Mouse (Mus musculus) midbrain, embryonic 14.5 days (tissue): ENCODE results near the gene Yae1d1. TPM values are rescaled to one million over a fixed set of nuclear protein-coding genes. Genes with fewer than 3 reads are reported as not detected.
A peak's percentile ranks its signal among the peaks of the same experiment; 100 is the strongest.

Source experiments
- ATAC-seq: fragments of 200-750 bp; cut with Nextera tagmentation; 2 replicates; pipeline ENCODE4 v1.8.0; 2017; ENCODE audit warnings: moderate number of reproducible peaks, moderate library complexity; ENCODE audit not compliant: low FRiP score, low TSS enrichment
- DNase-seq: peaks from one replicate; pipeline ENCODE4 v3.0.0-alpha.2; 2015
- H3K27ac ChIP-seq: fragments of 300-500 bp; sonication (generic); replicated peaks from 2 replicates; pipeline ENCODE4 v1.5.1; 2014; ENCODE audit warnings: mild to moderate bottlenecking, low read depth, low read length, moderate library complexity
- H3K27me3 ChIP-seq: fragments of 300-500 bp; sonication (generic); 2 replicates; pipeline ENCODE4 v1.6.1; 2014; ENCODE audit warnings: low read length, control low read depth, mixed read lengths; ENCODE audit not compliant: control insufficient read depth, insufficient read depth
- H3K36me3 ChIP-seq: fragments of 300-500 bp; sonication (generic); 2 replicates; pipeline ENCODE4 v1.6.1; 2014; ENCODE audit warnings: low read length, control low read depth; ENCODE audit not compliant: control insufficient read depth, insufficient read depth
- H3K4me1 ChIP-seq: fragments of 300-500 bp; sonication (generic); 2 replicates; pipeline ENCODE4 v1.6.1; 2014; ENCODE audit warnings: mild to moderate bottlenecking, antibody characterized with exemption, low read length, control low read depth; ENCODE audit not compliant: control insufficient read depth, insufficient read depth
- H3K4me2 ChIP-seq: fragments of 300-500 bp; sonication (generic); 2 replicates; pipeline ENCODE4 v1.6.1; 2014; ENCODE audit warnings: mild to moderate bottlenecking, low read length, moderate library complexity
- H3K4me3 ChIP-seq: fragments of 300-500 bp; sonication (generic); replicated peaks from 2 replicates; pipeline ENCODE4 v1.5.1; 2014; ENCODE audit warnings: low read depth, low read length
- H3K9ac ChIP-seq: fragments of 300-500 bp; sonication (generic); replicated peaks from 2 replicates; pipeline ENCODE4 v1.6.1; 2014; ENCODE audit warnings: mild to moderate bottlenecking, low read length, moderate library complexity
- H3K9me3 ChIP-seq: fragments of 300-500 bp; sonication (generic); 2 replicates; pipeline ENCODE4 v1.6.1; 2016; ENCODE audit warnings: low read length, control low read depth, mixed read lengths; ENCODE audit not compliant: control insufficient read depth
- WGBS: fragments of 180-500 bp; shearing (Covaris S2); extraction: QIAGEN DNeasy Blood & Tissue Kit; methylation state at CpG from one replicate; pipeline ENCODE4 v1.1.7; 2014; 5-methylcytosine and 5-hydroxymethylcytosine counted together
- polyA plus RNA-seq: library from polyadenylated mRNA; unstranded; fragments of >200 nt; fragmentation: Nextera tagmentation; extraction: Ambion mirVana; gene quantifications from 2 replicates; pipeline ENCODE4 v1.2.1, GENCODE M21; 2014

The Yae1d1 gene
- polyA plus RNA-seq, result 88.3 and 91.3 TPM in 2 replicates

DNA sequence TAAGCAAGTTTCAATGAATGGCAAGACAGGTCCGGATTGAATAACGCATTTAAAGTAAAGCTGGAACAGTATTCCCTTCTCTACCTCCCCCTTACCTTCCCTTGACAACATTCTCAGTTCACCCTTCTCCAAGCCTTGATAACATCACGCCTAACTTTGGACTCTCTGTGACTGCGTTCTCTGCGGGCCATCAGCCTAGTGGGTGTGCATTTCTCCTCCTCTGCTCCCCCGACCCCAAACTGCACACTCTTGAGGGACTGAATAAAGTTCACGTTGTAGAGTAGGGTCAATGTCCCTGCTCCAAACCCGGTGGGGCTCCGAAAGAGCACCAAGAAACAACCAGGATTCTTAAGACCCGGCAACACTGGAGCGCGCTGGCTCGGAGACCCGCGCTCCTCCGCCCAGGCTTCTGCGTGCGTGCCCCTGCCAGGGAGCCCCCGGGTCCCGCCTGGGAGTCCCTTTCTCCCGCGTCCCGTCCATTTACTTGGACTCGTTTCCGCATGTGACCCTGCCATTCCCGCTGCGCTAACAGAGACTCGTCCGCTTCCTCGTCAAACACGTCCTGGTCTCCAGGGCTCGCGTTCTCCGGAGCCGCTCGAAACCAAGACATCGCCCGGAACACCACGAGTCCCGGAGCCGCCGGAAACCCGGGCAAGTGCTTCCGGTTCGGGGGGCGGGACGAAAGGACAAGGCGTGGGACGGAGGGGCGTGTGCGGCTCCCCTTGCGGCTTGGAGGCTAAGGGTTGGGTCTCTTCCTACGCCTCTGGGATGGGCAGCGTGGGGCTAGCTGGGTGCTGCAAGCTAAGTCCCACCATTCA, at the start of gene Yae1d1:
Gene Yae1d1, minus strand, starts transcription at position 653 of the 818 bp plus-strand sequence.
- peak; percentile 96 for DNase-seq
- ATAC-seq, result peak; percentile 97
- Histone ChIP-seq H3K4me3 (peak within 1 kb of the TSS; percentile 85), H3K27ac (peak within 1 kb of the TSS; percentile 72), H3K4me1 (peaks cover 9% of the 10 kb centered on the region), H3K9me3 (no peaks in the 10 kb centered on the region), H3K36me3 (no peaks in the 10 kb centered on the region), H3K27me3 (no peaks in the 10 kb centered on the region), H3K4me2 (peak within 1 kb of the TSS; percentile 90), H3K9ac (peak within 1 kb of the TSS; percentile 83)
- WGBS, result under 1% methylated on average over 54 of the region's 54 CpGs

DNA sequence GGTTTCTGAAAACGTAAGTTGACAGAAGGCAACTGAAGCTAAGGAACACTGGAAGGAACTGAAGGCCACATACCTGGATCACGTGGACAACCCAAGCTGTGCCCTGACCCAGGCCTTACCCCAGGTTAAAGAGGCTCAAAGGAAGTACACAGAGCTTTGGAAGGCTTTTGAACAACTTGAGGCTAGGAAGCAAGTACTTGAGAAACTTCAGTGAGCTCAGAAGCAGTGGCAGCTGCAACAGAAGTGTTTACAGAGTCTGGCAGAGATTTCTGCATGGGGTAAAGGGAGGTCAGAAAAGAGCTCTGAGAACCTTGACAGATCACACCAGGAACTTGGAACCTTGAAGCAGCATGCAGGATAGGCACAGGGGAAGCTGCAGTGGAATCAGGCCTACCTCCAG, 45.7 kb upstream of the Yae1d1 start:
- Histone ChIP-seq H3K27me3 (no peaks in the 10 kb centered on the region), H3K9me3 (no peaks in the 10 kb centered on the region), H3K36me3 (no peaks in the 10 kb centered on the region), H3K4me2 (no peak overlapping the region), H3K4me1 (no peaks in the 10 kb centered on the region), H3K9ac (no peak overlapping the region), H3K4me3 (no peak overlapping the region), H3K27ac (no peak overlapping the region)
- 63% methylated on average over 2 of the region's 2 CpGs for WGBS
- no peak for DNase-seq
- no peak for ATAC-seq

DNA sequence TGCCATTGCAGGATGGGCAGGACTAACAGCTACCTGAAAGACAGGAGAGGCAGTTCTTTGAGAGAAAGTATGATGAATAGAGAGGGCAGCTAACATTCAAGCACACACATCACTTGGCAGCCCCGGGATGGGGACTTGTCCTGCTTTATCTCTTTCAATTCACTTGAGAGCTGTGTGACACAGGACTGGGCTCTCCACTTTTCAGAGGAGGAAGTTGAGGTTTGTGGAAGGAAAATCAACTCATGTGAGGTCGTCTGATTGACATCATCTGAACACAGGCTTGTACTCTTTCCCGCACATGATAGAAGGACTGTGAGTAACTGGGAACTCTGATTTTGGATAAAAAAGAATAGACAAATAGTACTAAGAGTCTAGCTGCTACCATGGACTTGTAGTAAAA, 23.5 kb upstream of the Yae1d1 start:
- Histone ChIP-seq H3K27me3 (no peaks in the 10 kb centered on the region), H3K4me2 (no peak overlapping the region), H3K4me3 (no peak overlapping the region), H3K9ac (no peak overlapping the region), H3K9me3 (no peaks in the 10 kb centered on the region), H3K27ac (no peak overlapping the region), H3K36me3 (no peaks in the 10 kb centered on the region), H3K4me1 (no peaks in the 10 kb centered on the region)
- WGBS, result 79% methylated on average over 3 of the region's 3 CpGs
- no peak for DNase-seq
- no peak for ATAC-seq

DNA sequence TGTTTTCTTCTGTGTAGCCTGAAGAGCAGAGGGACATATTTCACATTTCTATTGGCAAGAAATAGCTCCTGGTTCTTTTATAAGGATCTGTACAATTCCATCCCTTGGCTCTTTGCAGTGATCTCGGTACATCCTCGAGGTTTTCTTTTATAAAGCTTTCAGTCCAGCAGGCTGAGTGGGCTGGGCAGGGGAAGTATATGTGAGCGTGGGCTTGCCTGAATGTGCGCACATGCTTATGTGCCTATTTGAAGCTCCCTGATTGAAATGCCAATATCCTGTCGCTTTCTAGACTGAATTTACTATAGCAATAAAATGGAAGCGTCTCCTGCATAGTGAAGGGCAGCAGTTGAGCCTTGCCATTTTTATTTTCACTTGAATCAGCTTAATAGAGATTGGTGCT, 20.1 kb upstream of the Yae1d1 start:
- Histone ChIP-seq H3K4me2 (no peak overlapping the region), H3K4me3 (no peak overlapping the region), H3K9ac (no peak overlapping the region), H3K27ac (no peak overlapping the region), H3K36me3 (no peaks in the 10 kb centered on the region), H3K9me3 (no peaks in the 10 kb centered on the region), H3K4me1 (no peaks in the 10 kb centered on the region), H3K27me3 (no peaks in the 10 kb centered on the region)
- WGBS, result 87% methylated on average over 6 of the region's 6 CpGs
- DNase-seq (no peak), ATAC-seq (no peak)

DNA sequence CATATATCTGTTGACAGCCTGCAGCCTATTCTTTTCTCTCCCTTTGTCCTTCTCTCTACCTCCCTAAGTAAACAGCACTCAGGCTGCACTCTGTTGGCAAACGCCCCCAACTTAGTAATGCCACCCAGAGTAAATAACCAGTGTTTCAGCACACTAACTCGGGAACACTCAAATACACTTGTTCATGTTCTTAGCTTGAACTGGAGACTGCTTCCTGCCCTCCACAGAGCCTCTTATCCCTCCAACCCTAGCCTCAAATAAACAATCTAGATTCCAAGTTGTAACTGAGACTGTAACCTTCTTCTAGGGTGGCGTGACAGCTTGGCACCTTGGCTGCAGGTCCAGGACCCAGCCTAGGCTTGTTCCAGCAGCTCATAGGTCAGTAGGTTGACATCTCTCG, 17.9 kb upstream of the Yae1d1 start:
- no peak for ATAC-seq
- no peak overlapping the region for H3K9ac ChIP-seq
- H3K36me3 ChIP-seq, result no peaks in the 10 kb centered on the region
- no peaks in the 10 kb centered on the region for H3K9me3 ChIP-seq
- H3K4me1 ChIP-seq, result no peaks in the 10 kb centered on the region
- no peaks in the 10 kb centered on the region for H3K27me3 ChIP-seq
- no peak overlapping the region for H3K4me2 ChIP-seq
- DNase-seq, result no peak
- no peak overlapping the region for H3K27ac ChIP-seq
- 80% methylated on average over 4 of the region's 4 CpGs for WGBS
- no peak overlapping the region for H3K4me3 ChIP-seq

DNA sequence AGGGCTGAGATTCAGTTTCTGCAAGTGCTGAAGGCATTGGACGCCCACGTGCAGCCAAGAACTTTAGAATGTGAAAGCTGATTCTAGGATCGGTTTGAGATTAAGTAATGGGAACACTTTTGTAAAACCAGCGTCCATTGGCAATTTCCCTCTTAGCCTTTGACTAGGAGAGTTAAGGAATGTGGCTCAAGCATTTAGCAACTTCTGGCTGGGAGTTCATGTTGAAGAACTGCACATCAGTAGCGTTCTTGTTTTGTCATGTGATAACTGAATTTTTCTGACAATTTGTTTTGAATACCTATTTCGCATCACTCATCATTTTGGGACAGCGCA, 332 bp upstream of the Yae1d1 start:
- no peak for DNase-seq
- Histone ChIP-seq H3K9me3 (no peaks in the 10 kb centered on the region), H3K27me3 (no peaks in the 10 kb centered on the region), H3K9ac (peak overlapping the region; percentile 83), H3K4me2 (peak overlapping the region; percentile 90), H3K27ac (0 out of 2 replicates have a peak overlapping the region, but pooled peaks have one; percentile 72), H3K4me3 (peak overlapping the region; percentile 85), H3K36me3 (no peaks in the 10 kb centered on the region), H3K4me1 (peaks cover 9% of the 10 kb centered on the region)
- WGBS, result 42% methylated on average over 7 of the region's 7 CpGs
- ATAC-seq, result peak; percentile 25; the same call in 1 of the 2 replicates

DNA sequence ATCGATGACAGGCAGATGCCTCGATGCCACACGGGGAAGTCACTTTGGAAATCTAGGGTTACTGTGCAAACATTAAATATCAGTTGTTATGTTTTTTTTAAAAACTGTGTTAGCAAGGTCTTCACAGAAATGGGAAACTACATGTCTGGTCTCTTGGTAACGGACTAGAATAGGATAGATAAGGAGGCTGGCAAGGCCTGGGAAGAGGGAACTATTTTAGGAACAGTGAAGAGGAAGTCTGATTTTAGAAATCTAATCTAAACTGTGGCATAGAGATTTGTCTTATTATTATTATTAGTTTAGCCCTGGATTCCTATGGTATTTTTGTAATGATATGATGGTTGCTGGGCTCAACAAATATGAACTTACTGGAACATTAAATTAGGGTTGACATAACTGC, 1.1 kb downstream of the Yae1d1 start:
- peak overlapping the region; percentile 20; the same call in 1 of the 2 replicates for H3K9ac ChIP-seq
- 93% methylated on average over 4 of the region's 4 CpGs for WGBS

DNA sequence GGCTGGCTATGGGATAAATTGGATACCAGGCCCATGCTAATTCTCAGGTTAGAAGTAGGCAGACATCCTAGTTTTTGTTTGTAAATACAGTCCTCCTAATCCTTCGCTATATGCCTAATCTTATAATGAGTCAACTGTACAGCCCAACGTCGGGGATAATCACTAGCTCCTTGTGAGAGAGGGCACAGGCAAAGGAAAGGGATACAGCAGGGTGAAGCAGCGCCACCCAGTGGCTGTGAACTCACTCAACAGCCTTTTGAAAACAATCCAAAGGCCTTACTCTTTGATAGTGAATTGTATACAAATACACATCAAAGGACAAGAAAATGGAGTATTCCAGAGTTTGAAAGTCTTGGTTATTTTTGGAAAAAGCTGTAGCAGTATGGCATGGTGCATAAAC, 10.0 kb downstream of the Yae1d1 start:
- WGBS, result 58% methylated on average over 4 of the region's 4 CpGs
- H3K9ac ChIP-seq, result no peak overlapping the region
- H3K4me1 ChIP-seq, result no peaks in the 10 kb centered on the region
- peaks cover 47% of the 10 kb centered on the region for H3K36me3 ChIP-seq
- H3K4me3 ChIP-seq, result no peak overlapping the region
- DNase-seq, result peak; percentile 60
- no peak for ATAC-seq
- H3K4me2 ChIP-seq, result no peak overlapping the region
- peaks cover 3% of the 10 kb centered on the region; the same call in 1 of the 2 replicates for H3K9me3 ChIP-seq
- H3K27ac ChIP-seq, result no peak overlapping the region
- H3K27me3 ChIP-seq, result no peaks in the 10 kb centered on the region

More for the DNA sequence above, 1.1 kb downstream of the Yae1d1 start:
- DNase-seq (no peak), ATAC-seq (no peak)
- Histone ChIP-seq H3K4me1 (peaks cover 9% of the 10 kb centered on the region), H3K36me3 (peaks cover 9% of the 10 kb centered on the region), H3K27ac (no peak overlapping the region), H3K27me3 (no peaks in the 10 kb centered on the region), H3K9me3 (no peaks in the 10 kb centered on the region), H3K4me3 (peak overlapping the region; percentile 85), H3K4me2 (peak overlapping the region; percentile 90)

DNA sequence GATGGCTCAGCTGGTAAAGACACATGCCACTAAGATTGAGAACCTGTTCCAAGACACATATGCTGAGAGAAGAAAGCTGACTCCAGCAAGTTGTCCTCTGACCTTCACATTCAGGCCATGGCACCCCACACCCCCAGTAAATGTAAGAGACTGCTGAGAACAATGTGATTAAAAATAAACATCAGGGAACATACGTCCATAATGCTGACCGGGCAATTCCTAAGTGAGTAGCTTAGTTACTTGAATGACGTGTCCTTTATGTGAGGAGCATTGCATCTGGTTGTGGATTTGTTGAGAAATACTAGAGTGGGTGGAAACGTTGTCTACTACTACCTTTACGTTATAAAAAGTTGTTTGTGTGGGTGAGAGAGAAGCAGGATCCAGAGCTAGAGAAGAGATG, 10.5 kb downstream of the Yae1d1 start:
- Histone ChIP-seq H3K36me3 (peaks cover 44% of the 10 kb centered on the region), H3K9me3 (peaks cover 3% of the 10 kb centered on the region; the same call in 1 of the 2 replicates), H3K4me2 (no peak overlapping the region), H3K27me3 (no peaks in the 10 kb centered on the region), H3K27ac (no peak overlapping the region), H3K4me1 (no peaks in the 10 kb centered on the region), H3K9ac (no peak overlapping the region), H3K4me3 (no peak overlapping the region)
- 93% methylated on average over 5 of the region's 5 CpGs for WGBS
- DNase-seq, result no peak
- ATAC-seq, result no peak
